ENCODE assay signal across 17 mouse cellular contexts in genomic region chr10:68109651-68110050, GRCm38 (mm10).
"Had no signal": no experiment of that assay in that cellular context is flagged by ENCODE, and none has a peak within 500 bp of the region (broad histone marks: within the 10 kb centered on the region; RNA-seq: fewer than 3 reads in every experiment).

No protein-coding gene starts in this region.

- H3K9ac ChIP-seq: limb, embryonic 12.5 days; liver, embryonic 14.5 days; midbrain, embryonic 15.5 days; neural tube, embryonic 13.5 days; stomach, embryonic 15.5 days had no signal

- H3K9me3 ChIP-seq: limb, embryonic 12.5 days; megakaryocyte, embryonic 14.5 days; midbrain, embryonic 15.5 days; neural tube, embryonic 13.5 days; stomach, embryonic 15.5 days had no signal

- H3K27me3 ChIP-seq: limb, embryonic 12.5 days; midbrain, embryonic 15.5 days; neural tube, embryonic 13.5 days; stomach, embryonic 15.5 days had no signal

- H3K36me3 ChIP-seq: midbrain, embryonic 15.5 days; neural tube, embryonic 13.5 days had no signal

- H3K4me2 ChIP-seq: limb, embryonic 12.5 days; midbrain, embryonic 11.5 days; midbrain, embryonic 15.5 days; neural tube, embryonic 13.5 days; stomach, embryonic 15.5 days had no signal

- H3K4me3 ChIP-seq: layer of hippocampus, adult 2 months; limb, embryonic 12.5 days; megakaryocyte, embryonic 14.5 days; midbrain, embryonic 15.5 days; neural tube, embryonic 13.5 days; stomach, embryonic 15.5 days had no signal

- DNase-seq: kidney, postnatal 4 days; liver; lung, adult 2 months; lung, postnatal 10 days; retina, postnatal 1 day; right cerebral cortex, postnatal 14 days; thymus, adult 18-20 months; thymus, postnatal 14 days had no signal

- ATAC-seq: midbrain, embryonic 15.5 days had no signal

- H3K27ac ChIP-seq: limb, embryonic 12.5 days; liver, embryonic 14.5 days; macrophage; midbrain, embryonic 15.5 days; neural tube, embryonic 13.5 days; stomach, embryonic 15.5 days had no signal
